Mouse (Mus musculus) liver, adult 2 months (tissue): Measurements from ENCODE around the gene Gm45021. TPM values are rescaled to one million over a fixed set of nuclear protein-coding genes. Genes with fewer than 3 reads are reported as not detected.
A peak's percentile ranks its signal among the peaks of the same experiment; 100 is the strongest.

Source experiments
- DNase-seq: peaks from one replicate; pipeline ENCODE4 v3.0.0-alpha.2; 2011; ENCODE audit warnings: low read depth, low spot score; ENCODE audit errors: extremely low read depth
- H3K27ac ChIP-seq: fragments of 200-500 bp; replicated peaks from 2 replicates; pipeline ENCODE4 v1.5.1; 2012; ENCODE audit warnings: low read depth, mild to moderate bottlenecking, control low read depth, inconsistent platforms, low read length; ENCODE audit not compliant: insufficient read depth
- H3K27me3 ChIP-seq: fragments of 200-500 bp; 2 replicates; pipeline ENCODE4 v1.6.1; 2012; ENCODE audit warnings: mild to moderate bottlenecking, moderate library complexity, low read length, inconsistent platforms; ENCODE audit not compliant: control insufficient read depth, insufficient read depth
- H3K36me3 ChIP-seq: fragments of 200-500 bp; 2 replicates; pipeline ENCODE4 v1.6.1; 2012; ENCODE audit warnings: low read length, inconsistent platforms; ENCODE audit not compliant: control insufficient read depth, insufficient read depth
- H3K4me1 ChIP-seq: fragments of 200-500 bp; 2 replicates; pipeline ENCODE4 v1.6.1; 2011; ENCODE audit warnings: low read length; ENCODE audit not compliant: control insufficient read depth, insufficient read depth
- H3K4me3 ChIP-seq: fragments of 200-500 bp; 2 replicates; pipeline ENCODE4 v1.5.1; 2011; ENCODE audit warnings: low read depth, mild to moderate bottlenecking, control low read depth, low read length, moderate library complexity; ENCODE audit not compliant: insufficient read depth
- H3K79me2 ChIP-seq: fragments of 200-500 bp; 2 replicates; pipeline ENCODE4 v1.6.1; 2012; ENCODE audit warnings: inconsistent platforms, mild to moderate bottlenecking, low read length, moderate library complexity; ENCODE audit not compliant: control insufficient read depth, insufficient read depth
- H3K9ac ChIP-seq: fragments of 200-500 bp; 2 replicates; pipeline ENCODE4 v1.6.1; 2012; ENCODE audit warnings: low read depth, mild to moderate bottlenecking, control low read depth, inconsistent platforms, low read length
- CTCF ChIP-seq: fragments of 200-500 bp; IDR thresholded peaks from 2 replicates; pipeline ENCODE4 v1.5.1; 2011; ENCODE audit warnings: low read depth, low read length, control low read depth
- POLR2A ChIP-seq: fragments of 200-500 bp; IDR thresholded peaks from 2 replicates; pipeline ENCODE4 v1.6.1; 2011; ENCODE audit warnings: low read length, control low read depth; ENCODE audit not compliant: insufficient read depth; ENCODE audit errors: extremely low read depth
- WGBS: fragments of 180-500 bp; shearing (Covaris S2); methylation state at CpG from one replicate; pipeline ENCODE4 v1.1.7; 2018; 5-methylcytosine and 5-hydroxymethylcytosine counted together
- polyA plus RNA-seq: library from polyadenylated mRNA; depleted of rRNA; stranded (reverse); fragments of >200 nt; gene quantifications from 2 replicates; pipeline ENCODE4 v1.2.3, GENCODE M21; 2012
- total RNA-seq: library from RNA; depleted of rRNA; stranded (reverse); fragments of >200 nt; gene quantifications from 2 replicates; pipeline ENCODE4 v1.2.3, GENCODE M21; 2014

The Gm45021 gene
- total and polyA plus RNA-seq, 2 experiments, result not detected

DNA sequence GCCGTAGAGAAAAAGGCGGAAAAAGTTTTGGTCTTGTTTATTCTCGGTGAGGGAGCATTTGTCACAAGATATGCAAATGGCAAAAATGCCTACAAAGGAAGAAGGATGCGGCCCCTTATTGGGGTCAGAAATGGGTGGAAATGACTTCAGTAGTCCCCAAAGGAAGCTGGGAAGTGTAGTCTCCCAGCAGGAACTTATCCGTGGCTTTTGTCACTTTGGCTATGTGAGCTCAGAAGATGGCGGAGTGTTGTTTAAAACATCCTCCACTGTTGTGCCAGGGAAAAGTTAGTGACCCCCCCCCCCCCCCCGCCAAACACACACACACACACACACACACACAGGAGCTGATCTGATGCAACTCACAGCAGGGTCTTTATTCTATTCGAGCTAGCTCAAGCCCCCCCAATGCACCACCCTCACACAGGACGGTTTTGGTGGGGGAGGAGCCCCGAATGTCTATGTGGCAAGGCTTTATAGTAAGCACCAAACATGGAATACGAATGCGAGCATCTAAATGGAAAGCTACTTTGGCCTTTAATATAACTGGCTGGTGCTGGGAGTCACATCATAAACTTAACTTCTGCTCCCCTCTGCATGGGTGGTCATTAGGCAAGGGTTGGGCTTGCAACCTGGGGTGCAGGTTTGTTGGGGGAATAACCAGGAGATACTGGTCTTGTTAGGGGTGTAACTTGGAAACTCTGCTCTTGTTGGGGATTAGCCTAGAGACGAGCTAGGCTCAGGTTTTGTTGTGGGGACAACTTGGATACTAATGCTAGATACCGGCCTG, 34.1 kb upstream of the Gm45021 start:
- Histone ChIP-seq H3K27me3 (no peaks in the 10 kb centered on the region), H3K9ac (peak overlapping the region; percentile 86), H3K79me2 (no peaks in the 10 kb centered on the region), H3K4me3 (peak overlapping the region; percentile 65), H3K4me1 (peaks cover 12% of the 10 kb centered on the region), H3K27ac (peak overlapping the region; percentile 97), H3K36me3 (no peaks in the 10 kb centered on the region)
- peak; percentile 81 for DNase-seq
- TF ChIP-seq POLR2A, result no peak
- no peak for TF ChIP-seq CTCF
- 29% methylated on average over 14 of the region's 14 CpGs for WGBS

DNA sequence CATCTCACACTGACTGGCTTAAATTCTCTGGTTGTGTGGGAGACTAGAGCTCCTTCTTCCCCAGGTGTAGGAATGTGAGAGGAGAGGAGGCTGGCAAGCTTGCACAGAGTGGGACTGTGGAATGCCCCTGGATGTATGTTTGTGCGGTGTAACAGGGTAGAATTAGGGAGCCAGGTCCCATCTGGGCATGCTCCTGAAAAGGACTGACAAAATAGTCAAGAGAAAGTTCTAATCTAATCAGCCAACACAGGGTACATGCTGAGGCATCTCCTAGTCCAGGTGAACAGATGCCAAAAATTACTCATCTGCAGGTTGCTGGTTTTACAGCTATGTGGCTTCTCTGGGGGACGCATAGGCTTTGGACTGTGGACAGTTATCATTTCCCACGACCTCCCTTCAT, 33.5 kb upstream of the Gm45021 start:
- TF ChIP-seq POLR2A (no peak), CTCF (no peak)
- Histone ChIP-seq H3K9ac (no peak overlapping the region), H3K4me3 (no peak overlapping the region), H3K79me2 (no peaks in the 10 kb centered on the region), H3K4me1 (peaks cover 12% of the 10 kb centered on the region), H3K27ac (no peak overlapping the region), H3K36me3 (no peaks in the 10 kb centered on the region), H3K27me3 (no peaks in the 10 kb centered on the region)
- DNase-seq, result no peak
- WGBS, result 94% methylated on average over 3 of the region's 3 CpGs

DNA sequence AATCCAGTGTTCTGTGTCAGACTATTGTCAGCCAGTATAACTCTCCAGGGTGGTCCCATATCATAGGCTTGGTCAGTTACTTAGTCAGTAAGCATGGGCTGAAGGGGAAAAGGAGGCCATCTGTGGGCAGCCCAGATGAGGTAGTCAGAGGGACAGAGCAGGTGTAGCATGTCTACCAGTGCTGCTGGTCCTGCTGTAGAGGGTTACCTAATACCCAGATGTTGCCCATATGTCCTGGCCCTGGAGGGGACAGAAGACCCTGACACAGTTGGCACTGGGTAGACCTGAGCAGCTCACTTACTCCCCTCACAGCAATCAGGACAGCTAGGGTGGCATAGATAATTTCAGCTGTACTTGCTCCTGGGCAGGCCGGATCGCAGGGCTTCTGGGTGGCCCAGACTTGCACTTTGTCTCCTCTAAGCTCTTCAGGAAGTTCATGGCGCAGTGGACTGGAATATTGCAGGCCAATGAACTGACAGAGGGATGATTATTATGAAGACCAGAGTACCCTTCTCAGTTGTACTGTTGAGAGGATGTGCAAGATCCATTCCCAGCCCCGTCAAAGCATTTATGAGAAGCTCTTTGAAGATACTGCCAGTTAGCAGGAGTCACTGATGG, 23.6 kb upstream of the Gm45021 start:
- TF ChIP-seq CTCF (no peak), POLR2A (no peak)
- H3K79me2 ChIP-seq, result no peaks in the 10 kb centered on the region
- H3K27ac ChIP-seq, result no peak overlapping the region
- no peak overlapping the region for H3K4me3 ChIP-seq
- DNase-seq, result no peak
- 67% methylated on average over 4 of the region's 4 CpGs for WGBS
- H3K27me3 ChIP-seq, result no peaks in the 10 kb centered on the region
- peaks cover 28% of the 10 kb centered on the region for H3K4me1 ChIP-seq
- H3K36me3 ChIP-seq, result 0 out of 2 replicates have a peak, but pooled peaks cover 3% of the 10 kb centered on the region
- H3K9ac ChIP-seq, result no peak overlapping the region

DNA sequence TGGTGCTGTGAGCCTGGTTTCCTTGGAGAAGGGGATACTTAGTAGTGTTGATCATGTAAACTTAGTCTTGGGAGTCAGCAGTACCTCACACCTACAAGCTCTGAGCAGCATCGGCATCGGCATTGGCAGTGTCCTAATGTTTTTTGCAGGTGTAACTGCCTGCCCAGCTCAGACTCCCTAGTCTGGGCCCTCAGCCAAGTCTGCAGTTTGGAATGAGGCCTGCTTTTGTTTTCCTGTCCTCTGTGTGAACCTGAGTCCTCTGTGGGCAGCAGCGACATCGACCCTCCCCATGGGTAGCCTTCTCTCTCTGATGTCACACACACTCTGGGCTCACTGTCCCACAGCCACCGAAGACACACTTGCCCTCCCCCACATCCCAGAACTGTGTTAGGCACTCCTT, 23.1 kb upstream of the Gm45021 start:
- WGBS, result 10% methylated on average over 5 of the region's 5 CpGs
- TF ChIP-seq POLR2A (no peak), CTCF (no peak)
- peak; percentile 88 for DNase-seq
- Histone ChIP-seq H3K27ac (peak overlapping the region; percentile 64), H3K4me3 (no peak overlapping the region), H3K79me2 (no peaks in the 10 kb centered on the region), H3K36me3 (0 out of 2 replicates have a peak, but pooled peaks cover 1% of the 10 kb centered on the region), H3K9ac (peak overlapping the region; percentile 3; the same call in 1 of the 2 replicates), H3K4me1 (peaks cover 31% of the 10 kb centered on the region), H3K27me3 (no peaks in the 10 kb centered on the region)

DNA sequence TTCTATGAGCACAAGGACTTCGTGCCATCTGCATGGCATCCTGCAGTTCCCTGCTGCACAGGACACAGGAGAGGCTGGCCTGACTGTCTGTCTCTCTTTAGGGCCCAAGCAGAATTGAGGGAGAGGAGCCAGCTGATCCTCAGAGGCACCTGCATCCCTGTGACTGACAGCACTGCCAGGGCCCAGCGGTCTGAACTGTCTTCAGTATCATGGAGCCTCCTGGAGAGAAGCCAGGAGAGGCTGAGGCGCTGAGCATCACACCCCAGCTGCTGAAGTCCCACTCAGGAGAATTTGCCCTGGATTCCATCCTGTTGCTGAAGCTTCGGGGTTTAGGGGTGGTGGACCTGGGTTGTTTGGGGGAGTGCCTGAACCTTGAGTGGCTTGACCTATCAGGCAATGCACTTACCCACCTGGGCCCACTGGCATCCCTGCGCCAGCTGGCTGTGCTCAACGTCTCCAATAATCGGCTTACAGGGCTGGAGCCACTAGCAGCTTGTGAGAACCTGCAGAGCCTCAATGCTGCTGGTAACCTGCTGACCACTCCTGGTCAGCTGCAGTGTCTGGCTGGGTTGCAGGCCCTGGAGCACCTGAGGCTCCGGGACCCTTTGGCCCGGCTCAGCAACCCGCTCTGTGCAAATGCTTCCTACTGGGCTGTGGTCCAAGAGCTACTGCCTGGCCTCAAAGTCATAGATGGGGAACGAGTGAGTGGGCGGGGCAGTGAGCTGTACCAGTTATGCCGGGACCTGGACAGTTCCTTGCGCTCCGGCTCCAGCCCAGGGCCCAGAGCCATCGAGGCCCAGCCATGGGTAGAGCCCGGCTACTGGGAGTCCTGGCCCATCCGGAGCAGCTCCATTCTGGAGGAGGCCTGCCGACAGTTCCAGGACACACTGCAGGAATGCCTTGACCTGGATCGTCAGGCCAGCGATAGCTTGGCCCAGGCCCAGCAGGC, 21.1 kb upstream of the Gm45021 start:
- Histone ChIP-seq H3K4me1 (peaks cover 37% of the 10 kb centered on the region), H3K27ac (no peak overlapping the region; the same call in 1 of the 2 replicates), H3K27me3 (no peaks in the 10 kb centered on the region), H3K4me3 (no peak overlapping the region), H3K36me3 (no peaks in the 10 kb centered on the region), H3K9ac (peak overlapping the region; percentile 33; the same call in 1 of the 2 replicates), H3K79me2 (peaks cover 3% of the 10 kb centered on the region; the same call in 1 of the 2 replicates)
- WGBS, result 18% methylated on average over 21 of the region's 21 CpGs
- TF ChIP-seq CTCF (no peak), POLR2A (0 out of 2 replicates have a peak, but pooled peaks have one; percentile 37)
- DNase-seq, result peak; percentile 78
